Mouse (Mus musculus) adrenal gland (tissue): Measurements from ENCODE around the gene Smco1.

Experiments used
- intact Hi-C: fragments of 180-260 bp; cut with DNase I; formaldehyde crosslinking; loops from one replicate; pipeline ENCODE4 v1.15.1; 2025
- microRNA-seq, 2 experiments: library from miRNA; unstranded; fragments of <30 nt; microRNA quantifications; one replicate each; pipeline ENCODE4; 2019

The Smco1 gene

DNA sequence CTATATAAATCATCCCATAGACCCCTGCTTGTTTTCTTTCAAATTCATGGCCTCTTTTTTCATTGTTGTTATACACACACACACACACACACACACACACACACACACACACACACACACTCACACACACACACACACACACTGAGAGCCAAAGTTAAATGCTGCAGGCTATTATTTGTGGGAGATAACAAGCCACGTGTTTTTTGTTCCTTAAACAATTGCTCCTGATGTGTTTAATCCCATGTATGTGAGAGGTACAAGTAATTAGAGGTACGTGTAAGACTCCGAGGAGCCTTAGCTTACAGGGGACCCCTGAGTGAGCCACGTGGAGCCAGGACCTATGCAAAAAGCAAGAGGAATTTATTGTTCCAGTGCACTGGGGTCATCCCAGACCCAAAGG is 40.7 kb downstream of the Smco1 start:
- intact Hi-C loops, result no loop called here

DNA sequence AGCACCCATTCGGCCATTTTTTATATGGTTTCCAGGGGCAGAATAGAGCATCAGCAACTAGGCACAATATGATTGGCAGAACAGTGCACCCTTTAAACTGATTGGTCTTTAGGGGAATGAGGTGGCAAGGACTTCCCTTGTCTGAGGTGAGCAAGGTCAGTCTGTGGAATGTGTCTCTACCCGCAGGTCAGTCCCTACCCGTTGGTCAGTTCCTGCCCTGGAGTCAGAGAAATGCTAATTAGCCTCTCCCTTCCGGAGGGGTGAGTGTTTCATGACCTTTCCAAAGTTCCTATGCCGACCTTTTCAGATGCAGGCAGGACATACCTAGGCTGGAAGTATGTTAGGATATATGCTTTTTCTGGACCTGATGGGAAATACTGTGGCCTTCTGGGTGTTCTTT is 41.1 kb downstream of the Smco1 start:
- intact Hi-C loops, result no loop called here

DNA sequence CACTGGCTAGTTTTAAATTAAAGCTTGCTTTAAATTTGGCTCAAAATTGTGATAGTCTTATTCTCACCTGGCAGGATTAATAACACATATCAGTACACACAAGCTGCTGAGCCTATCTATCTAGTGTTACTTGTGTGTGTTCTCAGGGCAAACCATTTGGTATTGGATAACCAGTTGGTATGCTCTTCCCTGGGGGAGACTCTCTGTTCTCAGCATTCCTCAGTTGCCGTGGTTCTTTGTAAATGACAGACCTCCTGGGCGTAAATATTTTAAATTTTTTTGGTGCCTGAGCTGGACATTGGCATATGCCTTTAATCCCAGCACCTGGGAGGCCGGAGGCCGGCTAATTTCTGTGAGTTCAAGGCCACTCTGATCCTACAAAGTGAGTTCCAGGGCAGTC is 41.6 kb downstream of the Smco1 start:
- intact Hi-C loops, result no loop called here

DNA sequence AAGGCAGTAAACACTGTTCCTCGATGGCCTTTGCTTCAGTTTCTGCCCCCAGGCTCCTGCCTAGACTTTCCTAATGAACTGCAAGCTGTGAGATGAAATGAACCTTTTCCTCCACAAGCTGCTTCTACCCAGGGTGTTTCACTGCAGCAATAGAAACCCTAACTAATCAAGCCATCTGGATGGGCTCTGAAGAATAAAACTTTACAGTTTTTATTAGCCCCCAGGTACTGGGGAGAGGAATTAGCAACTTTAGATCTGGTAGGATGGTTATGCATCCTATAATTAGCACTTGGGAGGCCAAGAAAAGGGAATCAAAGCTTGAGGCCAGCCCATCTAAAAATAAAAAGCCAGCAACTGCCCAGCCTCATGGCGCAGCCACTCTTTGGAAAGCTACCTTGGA is 45.3 kb downstream of the Smco1 start:
- intact Hi-C loops, result no loop called here

DNA sequence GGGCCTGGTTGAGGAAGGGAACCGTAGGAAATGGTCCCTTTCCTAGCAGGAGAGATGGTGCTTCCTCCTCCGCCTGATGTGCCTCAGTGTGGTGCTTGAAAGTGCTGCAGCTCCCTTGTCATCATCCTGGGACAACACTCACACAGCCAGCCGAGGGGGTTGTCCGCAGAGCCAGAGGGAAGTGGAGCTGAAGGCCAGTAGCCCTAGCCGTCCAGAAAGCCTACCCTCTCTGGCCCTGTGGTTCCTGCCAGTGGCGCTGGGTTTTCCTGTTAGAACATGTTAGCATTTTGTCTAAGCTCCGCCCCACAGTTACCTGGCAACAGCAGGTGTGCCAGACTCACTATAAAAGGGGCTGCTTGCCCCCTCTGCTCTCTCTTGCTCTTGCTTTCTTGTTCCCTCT is 52.7 kb downstream of the Smco1 start:
- intact Hi-C loops, result no loop called here

Small RNA genes within 50 kb of the gene (microRNA-seq; reads per million reads assigned to microRNA genes)
- 0 reads per million in 2 experiments for gene Mir1946a
